Mouse (Mus musculus): ENCODE measurements around the gene Asb2.

DNA sequence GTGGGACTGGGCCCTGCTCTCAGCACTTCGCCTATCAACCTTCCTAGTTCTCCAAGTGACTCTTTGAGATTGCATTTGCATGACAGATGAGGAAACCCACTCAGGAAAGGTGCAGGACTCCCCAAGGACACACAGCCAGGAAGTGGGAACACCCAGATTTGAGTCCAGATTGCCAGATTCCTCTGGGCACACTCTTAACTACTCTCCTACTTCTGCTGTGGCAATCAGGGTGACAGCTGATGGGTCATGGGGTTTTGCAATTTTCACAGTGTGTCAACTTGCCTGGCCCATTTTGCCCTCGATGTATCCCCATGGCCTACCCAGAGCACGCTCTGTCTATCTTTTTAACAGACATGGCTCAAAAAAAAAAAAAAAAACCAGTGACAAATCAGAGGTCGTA, 29.2 kb downstream of the Asb2 start:
- TF ChIP-seq HCFC1 (IDR thresholded peaks at IDR 0.05; ENCODE audit: borderline replicate concordance, insufficient read depth, low read length): no peak
- no peak for TF ChIP-seq CHD2 (IDR thresholded peaks at IDR 0.05; ENCODE audit: low read depth, low read length)
- TF ChIP-seq ZC3H11A (IDR thresholded peaks at IDR 0.05; ENCODE audit: borderline replicate concordance, low read depth, low read length): no peak
- no peak for TF ChIP-seq ZNF384 (IDR thresholded peaks at IDR 0.05; ENCODE audit: low read depth, low read length)

Measured in ES-E14 (cell line).